Mouse (Mus musculus): ENCODE measurements around the gene Arhgap42. TPM values are rescaled to one million over a fixed set of nuclear protein-coding genes. Genes with fewer than 3 reads are reported as not detected.

Arhgap42 gene
- polyA plus RNA-seq, 1 experiment, result 12.6 TPM

- no peaks in the 10 kb centered on the region for H3K36me3 ChIP-seq (ENCODE audit: control insufficient read depth, insufficient read depth, low read length)
- H3K4me3 ChIP-seq (ENCODE audit: insufficient read depth, low read depth, low read length), result no peak overlapping the region
- H3K4me1 ChIP-seq (ENCODE audit: control insufficient read depth, insufficient read depth, low read length), result no peaks in the 10 kb centered on the region
- TF ChIP-seq CTCF (conservative IDR thresholded peaks at IDR 0.05; ENCODE audit: insufficient read depth, insufficient read length, low read depth, low read length) (peak; percentile 55), POLR2A (IDR thresholded peaks at IDR 0.05; ENCODE audit: low read depth, low read length) (no peak)
- no peak overlapping the region for H3K27ac ChIP-seq (ENCODE audit: insufficient read depth, low read depth, low read length)
- WGBS, result 60% methylated on average over 8 of the region's 8 CpGs
- H3K27me3 ChIP-seq (replicated peaks; ENCODE audit: control insufficient read depth, insufficient read depth, low read length), result no peaks in the 10 kb centered on the region
- DNase-seq, result peak; percentile 44
Observed at GRCm38 (mm10) chr9:8964512-8965133, 274.3 kb downstream of the Arhgap42 start.

GRCm38 (mm10) chr9:8953306-8953705, 285.6 kb downstream of the Arhgap42 start:
- TF ChIP-seq POLR2A (IDR thresholded peaks at IDR 0.05; ENCODE audit: low read depth, low read length), result no peak
- TF ChIP-seq CTCF (conservative IDR thresholded peaks at IDR 0.05; ENCODE audit: insufficient read depth, insufficient read length, low read depth, low read length), result no peak
- no peaks in the 10 kb centered on the region for H3K4me1 ChIP-seq (ENCODE audit: control insufficient read depth, insufficient read depth, low read length)
- H3K27me3 ChIP-seq (replicated peaks; ENCODE audit: control insufficient read depth, insufficient read depth, low read length), result no peaks in the 10 kb centered on the region
- H3K4me3 ChIP-seq (ENCODE audit: insufficient read depth, low read depth, low read length), result no peak overlapping the region
- no peaks in the 10 kb centered on the region for H3K36me3 ChIP-seq (ENCODE audit: control insufficient read depth, insufficient read depth, low read length)
- DNase-seq, result no peak
- H3K27ac ChIP-seq (ENCODE audit: insufficient read depth, low read depth, low read length), result no peak overlapping the region
